Mouse (Mus musculus) CD8-positive naive resting alpha-beta T cell, adult 2 months (primary cell): ENCODE results near the gene Dpep1.

Experiments used
- DNase-seq, 2 experiments: peaks; one replicate each; pipeline ENCODE4 v3.0.0; 2022; ENCODE audit warnings: low read depth in 2 of 2, low spot score in 2 of 2

Dpep1 gene

GRCm38 (mm10) chr8:123245543-123245942 lies 59.5 kb downstream of the Dpep1 start:
- DNase-seq, result no peak

GRCm38 (mm10) chr8:123247748-123248147 lies 61.7 kb downstream of the Dpep1 start:
- DNase-seq, result no peak

- DNase-seq, result no peak
These were observed 62.6 kb downstream of the Dpep1 start for GRCm38 (mm10) chr8:123248596-123248995.

GRCm38 (mm10) chr8:123250940-123251339 lies 64.9 kb downstream of the Dpep1 start:
- DNase-seq, result no peak
